Mouse (Mus musculus): ENCODE measurements around the gene Mknk2.

Gene Mknk2

DNA sequence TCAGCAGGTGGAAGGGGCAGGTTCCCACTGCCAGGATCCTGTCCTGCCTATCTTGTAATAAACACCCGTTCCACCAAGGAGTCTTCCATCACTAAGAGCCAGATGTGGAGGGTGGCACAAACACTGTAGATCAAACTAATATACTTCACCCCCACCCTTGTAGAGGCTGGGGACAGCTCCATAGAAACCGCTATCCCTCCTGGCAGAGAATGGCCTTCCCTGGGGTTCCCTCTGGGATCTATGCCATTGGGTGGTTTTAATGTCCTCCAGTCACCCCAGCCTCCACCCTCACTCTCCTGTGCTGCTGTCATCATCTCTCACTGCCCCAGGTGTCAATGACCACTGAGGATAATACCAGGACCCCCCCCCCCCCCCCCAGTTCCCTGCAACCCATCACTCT is 7.4 kb downstream of the Mknk2 start:
- in situ Hi-C loops (cut with MboI, MseI) = no loop called here

DNA sequence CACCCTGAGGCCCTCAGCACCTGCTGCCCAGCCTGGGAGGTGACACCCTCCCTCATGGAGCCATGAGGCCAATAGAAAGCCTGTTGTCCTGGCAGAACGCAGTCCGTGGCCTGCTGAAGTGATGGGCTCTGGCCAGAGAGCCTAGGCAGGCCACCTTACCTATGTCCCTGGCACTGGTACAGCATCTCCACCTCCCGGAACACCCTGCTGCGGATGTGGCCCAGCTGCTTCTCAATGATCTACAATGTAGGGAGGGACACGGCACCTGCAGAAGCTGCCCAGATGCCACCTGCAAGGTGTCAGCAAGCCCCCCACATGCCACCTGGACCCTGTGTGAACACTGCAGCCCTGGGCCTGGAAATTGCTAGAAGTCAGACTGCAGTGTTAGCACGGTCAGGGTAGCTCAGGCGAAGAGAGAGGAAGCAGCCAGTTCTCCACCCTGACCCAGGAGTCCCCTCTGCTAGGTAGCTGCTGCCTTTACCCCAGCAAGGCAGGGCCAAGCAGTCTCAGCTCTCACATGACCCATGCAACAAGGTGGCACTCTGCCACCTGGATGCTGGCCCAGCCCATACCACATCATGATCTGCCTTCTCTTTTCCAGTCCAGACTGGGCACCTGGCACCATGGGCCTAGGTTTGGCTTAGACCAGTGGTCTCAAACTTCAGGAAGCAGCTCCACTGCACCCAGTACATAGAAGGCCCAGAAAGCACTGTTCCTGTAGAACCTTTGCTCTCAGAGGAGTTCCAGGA is 8.0 kb downstream of the Mknk2 start:
- in situ Hi-C loops (cut with MboI, MseI) = no loop called here

DNA sequence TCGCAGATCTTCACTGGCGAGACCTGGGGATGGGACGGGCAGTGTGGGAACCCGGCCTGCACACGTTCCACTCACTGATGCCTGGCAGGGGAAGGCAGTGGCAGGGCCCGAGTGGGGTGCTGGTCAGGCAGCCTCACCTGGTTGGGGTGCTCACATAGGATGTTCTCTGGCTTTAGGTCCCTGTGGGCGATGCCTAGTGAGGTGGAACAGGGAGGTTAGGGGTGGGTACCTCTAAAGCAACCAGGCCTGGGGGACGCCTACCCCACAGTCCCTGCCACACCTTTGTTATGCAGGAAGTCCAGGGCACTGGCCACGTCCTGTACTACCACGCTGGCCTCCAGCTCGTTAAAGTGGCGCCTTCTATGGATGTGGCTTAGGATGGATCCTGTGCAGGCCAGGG is 8.9 kb downstream of the Mknk2 start:
- in situ Hi-C loops (cut with MboI, MseI) = no loop called here

DNA sequence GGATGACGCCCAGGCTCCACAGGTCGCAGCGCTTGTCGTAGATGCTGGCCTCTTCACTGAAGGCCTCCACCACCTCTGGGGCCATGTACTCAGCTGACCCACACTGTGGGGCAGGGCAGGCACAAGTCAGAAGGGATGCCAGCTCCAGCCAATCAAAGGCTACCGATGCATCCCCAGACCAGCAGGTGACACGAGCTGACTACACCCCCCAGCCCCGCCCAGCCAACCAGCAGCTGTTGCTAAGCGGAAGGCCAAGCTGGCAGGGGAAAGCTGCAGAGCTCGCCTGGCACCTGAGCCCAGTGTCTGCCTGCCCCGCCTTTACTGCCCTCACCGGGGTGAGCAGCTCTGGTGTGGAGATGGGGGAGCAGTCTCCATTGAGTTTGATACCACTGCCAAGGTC is 9.3 kb downstream of the Mknk2 start:
- in situ Hi-C loops (cut with MboI, MseI) = no loop called here

DNA sequence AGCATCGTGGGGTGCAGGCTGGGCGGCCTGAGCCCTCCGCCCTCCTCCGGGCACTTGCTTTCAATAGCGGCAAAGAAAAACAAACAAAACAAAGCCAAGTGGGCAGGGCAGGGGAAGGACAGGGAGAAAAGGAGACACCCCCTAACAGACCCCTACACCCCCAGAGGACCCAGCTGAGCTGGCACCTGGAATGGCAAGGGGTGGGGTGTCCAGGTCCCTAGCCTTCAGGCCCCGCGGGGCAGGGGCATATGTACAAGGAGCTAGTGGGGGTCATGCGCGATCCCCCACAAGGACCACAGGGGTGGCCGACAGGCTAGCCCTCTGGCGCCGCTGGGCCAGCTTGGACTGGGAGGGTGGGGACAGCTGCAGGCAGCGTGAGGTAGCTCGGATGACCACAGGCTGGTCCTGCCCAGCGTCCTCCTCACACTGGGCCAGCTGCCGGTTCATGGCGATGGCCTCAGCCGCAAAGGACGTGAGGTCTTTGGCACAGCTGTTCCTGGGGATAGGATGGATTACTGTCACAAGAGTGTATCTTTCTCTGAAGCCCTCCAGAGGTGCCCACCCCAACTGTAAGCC is 11.0 kb downstream of the Mknk2 start:
- in situ Hi-C loops (cut with MboI, MseI) = no loop called here

DNA sequence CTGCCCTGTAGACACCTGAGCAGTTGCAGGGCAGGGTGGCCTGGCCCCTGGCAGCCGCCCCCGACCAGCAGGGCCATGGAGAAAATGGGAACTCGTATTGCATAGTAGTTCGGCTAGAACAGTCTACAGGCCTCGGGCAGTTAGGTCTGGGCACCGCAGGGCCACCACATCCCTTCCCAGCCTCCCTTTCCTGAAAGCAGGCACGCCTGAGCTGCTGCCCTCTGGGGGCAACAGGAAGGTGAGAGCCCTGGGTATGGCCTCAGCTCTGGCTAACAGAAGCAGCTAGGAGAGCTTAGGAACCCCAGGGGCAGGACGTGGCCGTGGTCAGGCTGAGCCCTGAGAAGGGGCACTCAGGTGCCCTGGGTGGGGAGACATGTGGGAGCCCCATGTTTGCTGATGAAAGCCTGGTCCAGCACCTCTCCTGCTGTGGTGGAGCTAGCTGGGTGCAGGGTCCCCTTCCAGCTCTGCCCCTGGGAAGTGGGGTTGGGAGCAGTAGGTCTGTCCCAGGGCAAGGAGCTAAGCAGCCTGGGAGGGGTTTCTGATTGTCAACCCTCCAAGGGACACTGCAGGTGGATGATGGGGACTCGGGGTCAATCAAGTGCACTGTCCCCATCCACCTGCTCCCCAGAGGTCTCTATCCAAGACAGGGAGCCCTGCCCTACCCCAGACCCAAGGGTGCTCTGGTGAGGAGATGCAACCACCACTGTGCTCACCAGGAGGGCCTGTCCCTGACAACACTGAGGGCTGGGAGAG is 11.8 kb downstream of the Mknk2 start:
- in situ Hi-C loops (cut with MboI, MseI) = no loop called here

DNA sequence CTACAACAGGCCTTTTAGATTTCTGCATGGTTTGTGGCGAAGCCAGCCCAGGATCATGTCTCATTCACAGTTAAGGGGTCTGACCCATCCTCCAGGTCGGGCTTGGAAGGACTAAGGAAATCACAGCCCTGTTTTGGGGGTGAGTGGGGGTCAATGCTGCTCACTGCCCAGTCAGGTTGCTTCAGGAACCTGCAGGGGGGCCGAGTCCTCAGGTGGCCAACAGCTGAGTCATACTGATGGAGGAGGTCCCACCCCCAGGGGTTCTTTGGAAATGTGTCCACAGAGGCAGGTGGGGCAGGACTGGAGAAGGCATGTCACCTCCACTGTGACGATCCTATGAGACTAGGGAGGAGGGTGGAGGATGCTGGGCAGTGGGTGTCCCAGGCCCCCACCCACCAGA is 12.5 kb downstream of the Mknk2 start:
- in situ Hi-C loops (cut with MboI, MseI) = no loop called here

DNA sequence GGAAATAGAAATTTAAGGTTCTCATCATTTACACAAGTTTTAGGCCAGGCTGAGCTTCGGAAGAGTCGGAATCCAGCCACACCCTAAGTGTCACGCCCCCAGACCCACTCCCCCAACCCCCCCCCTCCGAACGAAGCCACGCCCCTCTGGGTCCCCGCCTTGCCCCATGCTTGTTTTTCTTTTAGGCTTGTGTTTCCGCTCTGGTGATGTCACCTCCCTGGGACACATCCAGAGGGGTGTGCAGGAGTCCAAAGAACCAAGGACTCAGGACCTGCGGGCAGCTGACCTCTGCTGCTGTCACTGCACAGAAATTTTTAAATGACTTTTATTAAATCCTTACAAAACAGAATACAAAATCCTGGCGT is 12.9 kb downstream of the Mknk2 start:
- in situ Hi-C loops (cut with MboI, MseI) = no loop called here

DNA sequence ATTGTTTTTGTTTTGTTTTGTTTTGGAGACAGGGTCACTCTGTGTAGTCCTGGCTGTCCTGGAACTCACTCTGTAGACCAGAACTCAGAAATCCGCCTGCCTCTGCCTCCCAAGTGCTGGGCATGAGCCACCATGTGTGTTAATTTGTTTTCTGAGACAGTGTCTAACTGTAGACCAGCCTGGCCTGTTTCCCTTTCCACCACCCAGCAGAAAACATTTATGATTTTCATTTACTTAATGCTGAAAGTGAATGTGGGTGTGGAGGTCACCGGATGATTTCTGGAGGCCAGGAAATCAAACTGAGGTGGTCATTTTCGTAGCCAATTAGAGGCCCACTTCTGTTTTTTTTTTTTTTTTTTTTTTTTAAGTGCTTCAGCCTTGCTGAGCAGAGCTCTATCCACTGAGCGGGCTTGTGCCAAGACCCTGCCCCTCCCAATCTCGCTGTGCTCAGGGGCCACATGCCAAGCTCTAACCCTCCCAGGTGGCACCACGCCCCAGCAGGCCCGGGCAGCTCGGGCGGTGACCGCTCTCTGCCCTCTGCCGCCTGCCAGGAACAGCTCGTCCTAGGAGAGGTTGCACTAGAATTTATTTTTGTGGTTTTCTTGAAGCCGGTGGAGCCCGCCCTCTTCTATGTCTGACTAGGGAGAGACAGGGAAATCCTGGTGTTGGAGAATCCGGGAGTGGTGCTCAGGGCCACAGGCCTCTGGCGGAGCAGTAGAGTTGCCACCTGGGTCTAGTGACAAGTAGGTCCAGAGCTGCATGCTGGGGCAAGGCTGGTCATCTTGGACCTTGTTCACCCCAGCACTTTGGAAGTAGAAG is 13.5 kb downstream of the Mknk2 start:
- in situ Hi-C loops (cut with MboI, MseI) = no loop called here

DNA sequence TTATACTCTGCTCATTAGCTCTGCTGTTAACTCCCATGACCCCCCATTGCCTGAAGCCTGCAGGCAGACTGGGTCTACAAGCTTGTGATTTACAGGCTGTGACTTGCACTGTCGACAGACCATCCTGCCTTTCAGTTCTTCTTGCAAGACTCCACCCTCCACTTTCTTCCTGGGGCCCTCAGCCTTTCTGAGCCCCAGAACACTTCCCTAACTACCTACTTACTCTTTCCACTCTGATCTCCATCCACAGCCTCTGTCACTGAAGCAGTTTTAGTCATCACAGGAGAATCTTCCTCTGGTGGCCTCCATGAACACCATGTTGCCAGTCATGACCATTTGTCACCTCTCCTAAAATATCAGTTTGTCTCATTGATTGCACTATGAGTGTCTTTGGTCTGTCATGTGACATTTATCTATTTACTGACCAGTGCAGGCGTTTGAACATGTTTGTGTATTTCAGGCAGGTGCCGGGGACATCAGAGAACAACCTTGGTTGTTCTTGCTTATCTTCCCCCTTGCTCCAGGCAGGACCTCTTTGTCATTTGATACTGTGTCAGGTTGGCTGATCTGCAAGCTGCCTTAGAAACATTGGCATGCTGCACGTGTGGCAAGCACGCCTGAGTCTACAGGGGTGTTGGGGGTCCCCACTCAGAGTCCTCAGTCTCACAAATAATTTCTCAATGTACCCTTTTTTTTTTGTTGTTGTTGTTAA is 14.3 kb downstream of the Mknk2 start:
- in situ Hi-C loops (cut with MboI, MseI) = no loop called here

DNA sequence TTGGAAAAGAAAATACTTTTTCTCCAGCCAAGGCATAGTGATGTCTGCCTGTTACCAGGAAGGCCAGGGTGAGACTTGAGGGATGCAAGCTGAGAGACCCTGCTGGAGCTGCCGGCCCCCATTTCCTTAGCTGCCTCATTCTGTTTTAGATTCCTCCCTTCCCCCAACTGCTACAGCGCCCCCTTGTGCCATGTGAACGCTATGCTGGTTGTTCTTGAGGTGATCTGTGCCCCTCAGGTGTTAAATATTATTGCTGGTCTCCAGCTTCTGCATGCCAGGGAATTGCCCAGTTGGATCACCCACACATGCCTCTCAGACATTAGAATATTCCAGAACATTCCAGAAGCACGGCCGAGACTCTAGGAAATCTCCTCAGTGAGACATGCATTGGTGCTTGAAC is 16.8 kb downstream of the Mknk2 start:
- in situ Hi-C loops (cut with MboI, MseI) = no loop called here

DNA sequence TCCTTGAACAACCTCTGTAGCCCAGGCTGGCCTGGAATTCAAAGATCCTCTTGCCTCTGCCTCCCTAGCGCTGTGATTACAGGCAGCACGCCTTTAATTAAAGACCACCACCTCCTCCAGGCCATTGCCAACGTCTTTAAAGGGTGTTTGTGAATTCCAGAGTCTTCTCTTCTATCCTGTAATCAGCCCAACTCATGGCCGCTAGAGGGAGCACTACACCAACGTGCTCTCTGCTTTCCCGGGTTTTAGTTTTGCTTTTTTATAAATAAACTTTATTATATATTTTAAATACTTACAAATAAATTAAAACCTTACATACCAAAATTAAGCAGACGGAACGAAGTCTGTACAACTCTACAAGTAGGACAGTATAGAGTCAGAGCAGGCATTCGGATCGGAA is 18.7 kb downstream of the Mknk2 start:
- in situ Hi-C loops (cut with MboI, MseI) = loop anchor here (5.0 kb wide), 1 partner anchor 692 kb away; no protein-coding TSS in a partner anchor

DNA sequence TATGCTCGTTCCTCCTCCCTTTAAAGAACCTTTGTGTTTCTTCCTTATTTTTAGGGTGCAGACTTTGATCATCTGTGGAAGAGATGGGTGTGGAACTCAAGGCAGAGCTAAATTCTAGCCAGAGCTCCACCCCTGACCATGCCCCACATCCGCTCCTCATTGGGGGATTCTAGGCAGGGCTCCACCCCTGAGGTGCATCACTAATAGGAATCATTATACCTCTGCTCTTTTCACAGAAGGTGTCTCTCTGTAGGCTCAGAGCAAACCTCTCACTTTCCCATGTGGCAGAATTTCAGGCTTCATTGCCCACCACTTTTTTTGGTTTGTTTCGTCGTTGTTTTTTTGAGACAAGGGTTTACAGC is 19.1 kb downstream of the Mknk2 start:
- in situ Hi-C loops (cut with MboI, MseI) = loop anchor here (5.0 kb wide), 1 partner anchor 692 kb away; no protein-coding TSS in a partner anchor

DNA sequence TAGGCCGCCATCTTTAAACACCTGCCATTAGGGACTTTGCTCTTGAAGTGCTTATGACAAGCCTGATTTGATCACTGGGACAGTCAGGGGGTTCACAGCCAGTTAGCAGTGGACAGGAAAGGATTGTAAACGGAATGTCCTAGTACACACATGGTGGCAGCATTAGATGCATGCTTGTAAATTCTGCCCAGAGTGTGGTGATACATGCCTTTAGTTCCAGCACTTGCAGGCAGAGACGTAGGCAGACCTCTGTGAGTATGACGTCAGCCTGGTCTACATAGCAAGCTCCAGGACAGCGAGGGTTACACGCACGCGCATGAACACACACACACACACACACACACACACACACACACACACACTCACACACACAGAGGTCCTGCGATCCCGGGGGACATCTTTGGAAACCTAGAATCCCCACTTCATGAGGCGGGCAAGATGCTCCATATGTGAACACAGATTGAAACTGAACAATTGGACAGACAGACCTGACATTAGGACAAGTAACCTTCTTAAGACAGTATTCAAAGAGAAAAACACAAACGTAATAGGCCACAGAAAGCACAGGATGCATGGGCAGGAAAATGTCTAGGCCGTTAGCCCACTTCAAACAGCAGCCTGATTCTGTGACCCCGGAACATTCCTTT is 19.6 kb downstream of the Mknk2 start:
- in situ Hi-C loops (cut with MboI, MseI) = loop anchor here (5.0 kb wide), 1 partner anchor 691 kb away; no protein-coding TSS in a partner anchor

DNA sequence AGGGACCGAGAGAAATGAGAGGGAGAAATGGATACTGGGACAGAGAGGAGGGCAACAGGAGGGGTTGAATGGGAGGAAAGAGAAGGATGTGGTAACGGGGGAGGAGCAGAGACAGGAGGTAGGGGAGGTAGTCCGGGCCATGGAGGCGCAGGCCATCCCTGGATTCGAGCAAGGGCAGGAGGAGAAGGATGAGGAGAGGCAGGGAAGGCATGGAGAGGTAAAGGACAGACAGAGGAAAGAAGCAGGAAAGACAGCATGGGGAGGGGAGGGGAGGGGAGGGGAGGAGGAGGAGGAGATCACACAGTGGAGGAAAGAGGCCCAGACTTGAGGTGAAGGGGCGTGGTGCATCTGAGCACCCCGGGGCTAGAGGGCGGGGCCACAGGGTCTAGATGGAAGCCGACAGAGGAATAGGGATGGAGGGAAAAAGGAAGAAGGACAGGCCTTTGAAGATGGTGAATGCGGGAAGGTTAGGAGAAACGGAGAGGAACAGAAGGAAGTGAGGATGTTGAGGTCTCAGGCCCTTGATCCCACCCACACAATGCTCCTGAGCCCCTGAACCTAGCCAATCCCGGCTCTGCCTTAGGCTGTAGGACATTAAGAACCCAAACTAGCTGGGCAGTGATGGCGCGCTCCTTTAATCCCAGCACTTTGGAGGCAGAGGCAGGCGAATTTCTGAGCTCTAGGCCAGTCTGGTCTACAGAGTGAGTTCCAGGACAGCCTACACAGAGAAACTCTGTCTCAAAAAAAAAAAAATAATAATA is 20.9 kb downstream of the Mknk2 start, which contains the start of gene Btbd2:
Gene Btbd2 (minus strand): TSS at position 209 of the 761 bp plus-strand sequence.
- in situ Hi-C loops (cut with MboI, MseI) = loop anchor here (5.0 kb wide), 1 partner anchor 690 kb away; no protein-coding TSS in a partner anchor

DNA sequence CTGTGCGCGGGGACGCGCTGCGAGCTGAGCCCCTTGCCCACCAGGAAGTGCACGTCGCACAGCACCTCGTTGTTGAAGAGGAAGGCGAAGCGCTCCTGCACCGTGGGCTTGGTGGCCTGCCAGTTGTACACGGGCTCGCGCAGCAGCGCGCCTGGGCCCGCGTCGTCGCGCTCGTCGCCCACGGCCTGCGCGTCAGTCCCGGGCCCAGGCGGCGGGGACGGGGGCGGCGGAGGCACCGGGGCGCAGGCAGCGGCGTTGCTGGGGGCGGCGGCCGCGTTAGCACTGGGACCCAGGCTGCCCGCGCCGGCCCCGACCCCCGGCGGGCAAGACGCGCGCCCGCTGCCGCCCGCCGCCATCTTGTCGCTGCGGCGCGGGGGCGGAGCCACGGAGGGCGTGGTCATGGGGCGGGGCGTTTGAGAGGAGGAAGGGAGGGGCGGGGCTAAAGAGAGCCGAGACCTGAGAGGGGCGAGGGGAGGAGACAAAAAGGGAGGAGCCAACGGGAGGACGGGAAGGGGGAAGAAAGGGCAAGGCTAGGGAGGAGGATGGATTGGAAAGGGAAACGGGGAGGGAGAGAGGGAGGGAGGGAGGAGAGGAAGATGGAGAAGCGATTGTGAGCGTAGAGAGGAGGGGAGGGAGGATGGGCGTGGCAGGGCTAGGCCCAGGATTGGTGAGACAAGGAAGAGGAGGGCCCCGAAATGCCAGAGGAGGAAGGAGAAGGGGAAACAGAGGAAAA is 21.6 kb downstream of the Mknk2 start:
- in situ Hi-C loops (cut with MboI, MseI) = loop anchor here (5.0 kb wide), 1 partner anchor 689 kb away; no protein-coding TSS in a partner anchor

DNA sequence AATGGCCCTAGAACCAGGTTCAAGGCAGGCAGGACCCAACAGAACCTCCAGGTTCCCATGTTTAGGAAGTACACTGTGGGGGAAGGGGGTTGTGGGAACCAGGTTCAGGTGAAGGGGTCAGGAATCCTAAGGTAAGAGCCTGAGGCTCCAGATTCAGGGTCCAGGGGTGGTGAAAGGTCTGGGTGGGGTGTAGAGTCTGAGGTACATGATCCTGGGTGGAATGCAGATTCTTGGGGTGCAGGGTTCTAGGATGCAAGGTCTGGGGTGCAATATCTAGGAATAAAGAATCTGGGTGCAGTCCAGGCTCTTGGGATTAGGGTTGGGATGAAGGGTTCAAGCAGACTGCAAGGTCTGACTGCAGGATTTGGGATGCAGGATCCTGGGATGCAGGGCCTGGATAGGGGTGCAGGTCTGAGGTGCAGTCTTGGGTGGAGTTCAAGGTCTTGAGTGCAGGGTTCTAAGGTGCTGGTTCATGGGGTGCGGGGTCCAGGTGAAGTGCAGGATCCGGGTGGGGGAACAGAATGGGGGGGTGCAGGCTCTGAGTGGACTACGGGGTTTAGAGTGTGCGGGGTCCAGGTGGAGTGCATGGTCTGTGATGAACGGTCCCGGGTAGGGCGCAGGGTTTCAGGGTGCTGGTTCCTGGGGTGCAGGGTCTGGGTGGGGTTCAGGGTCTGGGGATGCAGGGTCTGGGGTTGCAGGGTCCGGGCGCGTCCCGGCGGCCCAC is 22.3 kb downstream of the Mknk2 start:
- in situ Hi-C loops (cut with MboI, MseI) = loop anchor here (5.0 kb wide), 1 partner anchor 688 kb away; no protein-coding TSS in a partner anchor

DNA sequence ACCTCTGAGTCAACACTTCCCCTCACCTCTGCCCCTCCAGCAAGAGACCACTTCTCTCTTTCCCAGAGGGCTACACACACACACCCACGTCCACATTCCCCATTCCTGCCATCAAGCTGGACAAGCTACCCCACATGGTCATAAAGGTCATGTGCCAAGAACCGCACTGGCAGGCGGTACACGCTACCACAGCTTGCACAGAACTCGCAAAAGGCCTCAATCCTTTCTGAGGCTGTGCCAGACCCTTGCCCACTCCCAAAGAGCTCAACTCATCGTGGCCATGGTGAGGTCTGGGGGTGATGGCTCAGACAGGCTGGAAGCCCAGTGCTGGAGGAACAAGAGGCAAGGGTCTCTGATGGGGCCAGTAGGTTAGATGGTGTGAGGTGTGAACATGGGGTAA is 23.0 kb downstream of the Mknk2 start:
- in situ Hi-C loops (cut with MboI, MseI) = loop anchor here (5.0 kb wide), 1 partner anchor 688 kb away; no protein-coding TSS in a partner anchor

Data from T-helper 2 cell (primary cell).